Mouse (Mus musculus) hindbrain, embryonic 11.5 days (tissue): ENCODE measurements at regions not wholly inside any gene's neighbourhood (a gene's known extent, or its start where the extent isn't known, plus 50 kb on each side); places are given as distances from the start of the nearest gene placed in this dataset.
A peak's percentile ranks its signal among the peaks of the same experiment; 100 is the strongest.

Experiments used
- ATAC-seq: fragments of 200-750 bp; cut with Nextera tagmentation; 2 replicates; pipeline ENCODE4 v1.8.0; 2017; ENCODE audit warnings: mild to moderate bottlenecking, moderate TSS enrichment, moderate library complexity; ENCODE audit not compliant: low FRiP score
- DNase-seq: peaks from one replicate; pipeline ENCODE4 v3.0.0-alpha.2; 2015; ENCODE audit warnings: low spot score
- H3K27ac ChIP-seq: fragments of 300-500 bp; sonication (generic); 2 replicates; pipeline ENCODE4 v1.5.1; 2014; ENCODE audit warnings: mild to moderate bottlenecking, low read depth, low read length
- H3K27me3 ChIP-seq: fragments of 300-500 bp; sonication (generic); 2 replicates; pipeline ENCODE4 v1.6.1; 2014; ENCODE audit warnings: mild to moderate bottlenecking, low read length, moderate library complexity, mixed read lengths; ENCODE audit not compliant: control insufficient read depth, insufficient read depth
- H3K36me3 ChIP-seq: fragments of 300-500 bp; sonication (generic); 2 replicates; pipeline ENCODE4 v1.6.1; 2014; ENCODE audit warnings: mild to moderate bottlenecking, low read length, moderate library complexity, mixed read lengths; ENCODE audit not compliant: control insufficient read depth, insufficient read depth
- H3K4me1 ChIP-seq: fragments of 300-500 bp; sonication (generic); replicated peaks from 2 replicates; pipeline ENCODE4 v1.6.1; 2014; ENCODE audit warnings: low read length, mixed read lengths; ENCODE audit not compliant: control insufficient read depth, insufficient read depth
- H3K4me2 ChIP-seq: fragments of 300-500 bp; sonication (generic); replicated peaks from 2 replicates; pipeline ENCODE4 v1.6.1; 2014; ENCODE audit warnings: mild to moderate bottlenecking, low read depth, low read length
- H3K4me3 ChIP-seq: fragments of 300-500 bp; sonication (generic); 2 replicates; pipeline ENCODE4 v1.5.1; 2014; ENCODE audit warnings: low read depth, low read length
- H3K9ac ChIP-seq: fragments of 300-500 bp; sonication (generic); 2 replicates; pipeline ENCODE4 v1.6.1; 2014; ENCODE audit warnings: low read depth, low read length
- H3K9me3 ChIP-seq: fragments of 300-500 bp; sonication (generic); 2 replicates; pipeline ENCODE4 v1.6.1; 2016; ENCODE audit warnings: low read length; ENCODE audit not compliant: control insufficient read depth
- WGBS: fragments of 180-500 bp; shearing (Covaris S2); extraction: QIAGEN DNeasy Blood & Tissue Kit; methylation state at CpG from one replicate; pipeline ENCODE4 v1.1.7; 2014; 5-methylcytosine and 5-hydroxymethylcytosine counted together

DNA sequence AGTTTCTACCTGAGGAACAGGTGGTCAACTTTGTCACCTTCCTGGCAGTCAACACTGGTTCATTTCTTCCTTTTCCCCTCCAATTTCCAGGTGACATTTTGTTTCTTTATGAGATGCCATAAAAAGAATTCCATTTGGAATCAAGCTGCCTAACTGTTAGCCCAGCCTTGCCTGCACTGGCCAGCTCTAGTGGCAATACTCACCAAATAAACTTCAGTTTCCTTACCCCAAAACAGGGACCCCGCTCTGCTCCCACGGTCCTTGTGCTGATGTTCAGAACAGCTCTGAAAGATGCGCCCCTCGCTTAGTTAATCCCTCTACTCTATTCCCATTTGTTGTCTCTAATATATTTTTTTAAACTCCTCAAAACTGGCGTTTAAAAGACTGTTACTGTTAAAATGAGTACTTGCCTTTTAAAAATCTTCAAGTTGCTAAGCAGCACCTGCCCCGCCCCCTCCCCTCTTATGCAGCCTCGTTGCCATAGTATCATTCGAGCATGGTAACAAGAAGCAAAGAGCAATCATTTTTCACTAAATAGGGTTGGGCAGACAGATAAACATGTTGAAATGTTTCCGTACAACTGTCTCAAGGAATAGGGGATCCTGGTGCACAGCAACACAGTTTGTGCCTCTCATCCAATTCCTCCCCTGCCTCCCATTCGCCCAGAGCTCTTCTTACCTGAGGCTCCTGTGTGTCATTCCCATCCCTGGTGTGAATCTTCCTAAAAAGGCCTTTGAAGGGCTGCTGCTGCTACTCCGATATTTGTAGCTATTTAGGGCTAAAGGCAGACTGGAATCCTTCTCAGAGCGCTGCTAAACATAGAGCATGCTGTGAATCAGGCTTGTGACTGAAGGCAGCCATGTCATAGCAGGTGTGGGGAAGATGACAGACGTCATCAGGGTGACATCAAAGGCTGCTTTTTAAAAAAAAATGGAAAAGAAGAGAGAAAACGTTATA, 98.8 kb upstream of the Oxgr1 start:
- no peak overlapping the region for H3K9ac ChIP-seq
- DNase-seq (no peak), ATAC-seq (no peak)
- 75% methylated on average over 14 of the region's 14 CpGs for WGBS
- H3K9me3 ChIP-seq, result no peaks in the 10 kb centered on the region
- H3K4me2 ChIP-seq, result no peak overlapping the region
- no peak overlapping the region for H3K27ac ChIP-seq
- no peaks in the 10 kb centered on the region for H3K27me3 ChIP-seq
- no peak overlapping the region for H3K4me3 ChIP-seq
- H3K36me3 ChIP-seq, result no peaks in the 10 kb centered on the region
- H3K4me1 ChIP-seq, result 0 out of 2 replicates have a peak, but pooled peaks cover 9% of the 10 kb centered on the region

DNA sequence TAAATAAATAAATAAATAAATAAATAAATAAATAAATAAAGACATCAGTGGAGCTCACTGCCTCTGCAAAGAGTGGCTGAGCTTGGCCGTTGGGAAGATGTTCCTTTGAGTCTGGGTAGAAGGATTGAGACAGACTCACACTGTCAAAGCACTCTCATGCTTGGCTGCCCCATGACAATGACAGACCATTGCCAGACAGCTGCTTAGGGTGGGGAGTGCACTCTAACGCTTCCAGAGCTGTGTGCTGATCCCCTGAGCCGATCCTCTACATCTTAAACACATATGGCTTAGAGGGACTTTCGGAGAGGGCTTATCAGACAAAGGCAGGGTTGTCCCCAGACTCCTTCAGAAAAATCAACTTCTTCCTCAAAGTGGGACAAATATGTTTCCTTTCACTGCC, 100.0 kb upstream of the Oxgr1 start:
- no peak overlapping the region for H3K4me3 ChIP-seq
- no peak overlapping the region for H3K27ac ChIP-seq
- H3K36me3 ChIP-seq, result no peaks in the 10 kb centered on the region
- 30% methylated on average over 4 of the region's 4 CpGs for WGBS
- DNase-seq (peak; percentile 49), ATAC-seq (peak; percentile 42)
- H3K9me3 ChIP-seq, result no peaks in the 10 kb centered on the region
- H3K27me3 ChIP-seq, result no peaks in the 10 kb centered on the region
- no peak overlapping the region for H3K4me2 ChIP-seq
- no peak overlapping the region for H3K9ac ChIP-seq
- 0 out of 2 replicates have a peak, but pooled peaks cover 9% of the 10 kb centered on the region for H3K4me1 ChIP-seq

DNA sequence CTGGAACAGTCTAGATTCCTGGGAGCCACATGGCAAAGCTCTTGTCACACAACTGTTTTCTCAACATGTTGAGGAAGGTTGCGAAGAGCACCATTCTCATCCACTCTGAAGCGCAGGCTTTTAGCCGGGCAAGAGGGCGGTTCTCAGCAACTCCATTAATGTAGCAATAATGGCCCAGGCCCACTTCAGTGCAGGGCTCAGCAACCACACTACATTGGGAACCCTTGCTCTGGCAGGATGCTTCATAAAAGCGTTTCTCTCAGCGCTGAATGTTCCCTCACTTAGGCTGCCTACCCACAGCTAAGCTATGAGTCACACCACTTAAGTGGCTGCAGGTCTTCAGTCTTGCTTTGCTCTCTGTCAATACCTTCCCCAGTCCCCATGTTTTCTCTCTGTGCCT, 102.2 kb upstream of the Oxgr1 start:
- Histone ChIP-seq H3K4me3 (no peak overlapping the region), H3K27ac (no peak overlapping the region), H3K9me3 (no peaks in the 10 kb centered on the region), H3K9ac (no peak overlapping the region), H3K36me3 (no peaks in the 10 kb centered on the region), H3K4me1 (0 out of 2 replicates have a peak, but pooled peaks cover 6% of the 10 kb centered on the region), H3K27me3 (no peaks in the 10 kb centered on the region), H3K4me2 (no peak overlapping the region)
- ATAC-seq, result no peak
- no peak for DNase-seq
- 85% methylated on average over 6 of the region's 6 CpGs for WGBS

DNA sequence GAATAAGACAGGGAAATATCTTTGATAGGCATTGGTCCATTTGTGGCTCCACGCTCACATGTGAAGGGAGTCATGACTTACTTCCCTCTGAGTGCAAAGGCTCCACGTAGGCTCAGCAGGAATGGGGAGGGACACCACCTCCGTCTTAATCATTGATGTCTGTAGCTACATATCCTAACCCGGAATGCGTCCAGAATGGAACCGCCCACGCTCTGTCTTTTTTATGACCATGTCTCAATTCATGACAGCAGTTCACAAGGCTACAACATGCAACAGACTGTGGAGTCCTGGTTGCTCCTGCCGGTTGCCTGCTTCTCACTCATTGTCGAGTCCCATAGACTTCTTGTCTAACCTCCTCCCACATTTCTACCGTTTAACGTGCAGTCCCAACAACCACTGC, 104.1 kb upstream of the Oxgr1 start:
- H3K4me3 ChIP-seq, result no peak overlapping the region
- H3K27ac ChIP-seq, result no peak overlapping the region
- ATAC-seq (no peak), DNase-seq (no peak)
- no peaks in the 10 kb centered on the region for H3K9me3 ChIP-seq
- H3K4me2 ChIP-seq, result no peak overlapping the region
- 79% methylated on average over 11 of the region's 11 CpGs for WGBS
- no peaks in the 10 kb centered on the region for H3K4me1 ChIP-seq
- no peak overlapping the region for H3K9ac ChIP-seq
- H3K36me3 ChIP-seq, result no peaks in the 10 kb centered on the region
- H3K27me3 ChIP-seq, result no peaks in the 10 kb centered on the region

DNA sequence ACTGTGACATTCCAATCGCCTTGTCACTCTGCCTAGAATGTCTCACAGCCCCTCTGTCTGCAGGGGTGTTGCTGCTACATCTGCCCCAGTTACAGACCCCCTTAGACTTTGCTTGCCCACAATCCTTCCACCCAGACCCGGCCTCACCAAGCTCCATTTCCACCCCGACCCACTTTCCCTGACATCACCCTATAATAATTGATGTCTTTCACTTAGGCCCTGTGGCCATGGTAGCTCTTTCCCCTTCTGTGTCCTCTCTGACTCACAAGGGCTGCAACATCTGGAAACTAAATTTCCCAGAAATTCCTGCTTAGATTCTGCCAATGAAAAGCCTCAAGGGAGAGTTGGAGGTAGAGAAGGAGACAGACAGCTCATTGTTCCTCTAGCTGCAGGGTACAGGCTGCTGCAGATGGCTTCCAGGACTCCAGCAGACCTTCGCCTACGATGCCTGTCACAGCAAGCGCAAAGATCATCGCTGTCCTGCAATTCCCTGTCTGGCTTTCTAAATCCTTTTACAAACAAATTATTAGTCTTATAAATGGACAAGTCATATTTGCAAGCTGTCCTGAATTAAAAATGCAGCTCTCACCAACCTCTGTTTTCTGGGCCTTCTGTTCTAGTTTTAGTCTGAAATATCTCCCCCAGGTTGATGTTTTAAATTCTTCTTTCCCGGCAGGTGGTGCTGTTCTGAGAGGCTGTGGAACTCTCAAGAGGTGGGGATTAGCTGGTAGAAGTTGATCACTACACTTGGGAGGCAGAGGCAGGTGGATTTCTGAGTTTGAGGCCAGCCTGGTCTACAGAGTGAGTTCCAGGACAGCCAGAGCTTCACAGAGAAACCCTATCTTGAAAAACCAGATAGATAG, 104.9 kb upstream of the Oxgr1 start:
- DNase-seq, result no peak
- H3K36me3 ChIP-seq, result no peaks in the 10 kb centered on the region
- 63% methylated on average over 8 of the region's 8 CpGs for WGBS
- H3K4me2 ChIP-seq, result no peak overlapping the region
- no peak overlapping the region for H3K4me3 ChIP-seq
- no peak overlapping the region for H3K9ac ChIP-seq
- H3K27me3 ChIP-seq, result no peaks in the 10 kb centered on the region
- no peaks in the 10 kb centered on the region for H3K4me1 ChIP-seq
- ATAC-seq, result no peak
- H3K27ac ChIP-seq, result no peak overlapping the region
- no peaks in the 10 kb centered on the region for H3K9me3 ChIP-seq

DNA sequence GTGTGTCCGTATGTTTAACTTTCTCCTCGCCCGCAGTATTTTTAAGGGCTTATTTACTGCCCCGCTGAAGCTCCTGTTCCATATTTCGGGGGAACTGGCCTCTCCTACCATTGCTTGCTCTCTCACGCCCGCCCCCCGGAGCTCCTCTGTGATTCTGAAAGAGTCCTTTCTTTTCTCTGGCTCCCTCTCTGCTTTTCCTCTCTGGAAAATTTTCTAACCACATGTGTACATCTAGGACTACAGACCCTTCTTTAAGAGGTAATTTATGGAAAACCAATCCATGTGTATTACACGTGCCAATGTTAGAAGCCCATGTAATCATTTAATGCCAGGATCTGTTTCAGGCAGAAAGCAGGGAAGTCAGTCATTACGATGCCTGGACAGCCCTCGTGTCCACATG, 106.6 kb upstream of the Oxgr1 start:
- Histone ChIP-seq H3K9me3 (no peaks in the 10 kb centered on the region), H3K4me3 (no peak overlapping the region), H3K9ac (no peak overlapping the region), H3K36me3 (no peaks in the 10 kb centered on the region), H3K4me1 (no peaks in the 10 kb centered on the region), H3K4me2 (no peak overlapping the region), H3K27me3 (no peaks in the 10 kb centered on the region), H3K27ac (no peak overlapping the region)
- DNase-seq, result no peak
- ATAC-seq, result no peak
- 76% methylated on average over 11 of the region's 11 CpGs for WGBS

DNA sequence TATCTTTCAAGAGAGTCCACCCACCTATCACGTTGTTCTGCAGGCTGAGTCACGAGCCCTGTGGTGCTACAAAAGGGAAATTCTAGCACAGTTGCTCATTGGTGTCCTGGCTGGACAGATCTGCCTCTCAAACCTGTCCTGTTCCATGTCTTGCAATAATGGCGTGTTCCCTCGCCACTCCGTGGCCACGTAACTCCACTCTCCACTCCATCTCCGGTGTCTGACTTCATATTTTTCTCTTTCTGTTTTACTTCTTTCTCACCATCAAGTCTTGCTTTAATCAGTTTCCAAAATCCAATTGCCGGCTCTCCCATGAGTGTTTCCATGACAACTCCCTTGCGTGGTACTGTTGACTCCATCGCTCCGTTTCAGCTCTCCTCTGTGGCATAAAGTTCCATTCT, 107.1 kb upstream of the Oxgr1 start:
- no peaks in the 10 kb centered on the region for H3K27me3 ChIP-seq

DNA sequence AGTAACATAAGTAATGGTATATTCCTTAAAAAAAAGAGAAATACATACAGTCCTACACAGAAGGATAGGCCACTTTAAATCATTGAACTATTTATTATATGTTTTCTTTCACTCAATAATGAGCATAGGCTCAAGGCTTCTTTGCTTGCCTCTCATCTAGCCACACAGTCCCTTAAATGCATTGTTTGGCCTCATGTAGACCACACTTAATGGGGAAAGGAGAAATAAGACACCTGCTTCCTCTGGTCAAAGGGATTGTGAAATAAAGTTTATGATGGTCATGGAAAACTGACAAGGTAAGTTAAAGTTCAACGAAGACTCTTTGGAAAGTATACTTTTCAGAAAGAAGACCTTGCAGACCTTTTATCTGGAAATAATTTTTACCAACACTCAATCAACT, 108.4 kb upstream of the Oxgr1 start:
- Histone ChIP-seq H3K27me3 (no peaks in the 10 kb centered on the region), H3K4me2 (no peak overlapping the region), H3K36me3 (no peaks in the 10 kb centered on the region), H3K9ac (no peak overlapping the region), H3K4me3 (no peak overlapping the region), H3K9me3 (no peaks in the 10 kb centered on the region), H3K27ac (no peak overlapping the region), H3K4me1 (peaks cover under 1% of the 10 kb centered on the region; the same call in 1 of the 2 replicates)
- ATAC-seq, result no peak
- no peak for DNase-seq
- 84% methylated on average over 1 of the region's 1 CpGs for WGBS

More for the DNA sequence above, 107.1 kb upstream of the Oxgr1 start:
- no peak for ATAC-seq
- no peak overlapping the region for H3K27ac ChIP-seq
- no peak overlapping the region for H3K4me2 ChIP-seq
- 91% methylated on average over 11 of the region's 11 CpGs for WGBS
- H3K36me3 ChIP-seq, result no peaks in the 10 kb centered on the region
- no peak overlapping the region for H3K9ac ChIP-seq
- H3K4me3 ChIP-seq, result no peak overlapping the region
- no peak for DNase-seq
- H3K4me1 ChIP-seq, result no peaks in the 10 kb centered on the region
- no peaks in the 10 kb centered on the region for H3K9me3 ChIP-seq
